Comparison of ENCODE assay signal across 8 mouse cellular contexts in genomic region chr19:42752363-42752931, GRCm38 (mm10). TPM values are rescaled to one million over a fixed set of nuclear protein-coding genes. Genes with fewer than 3 reads are reported as not detected.
DNase-seq lines count a peak whose midpoint lies in the region; ATAC-seq and TF ChIP-seq lines count a peak whose summit lies in the region.

Gene Pyroxd2, minus strand, starts transcription at chr19:42752775.

- H3K4me3 ChIP-seq in MEL (ENCODE audit: control insufficient read depth in 1 of 2, insufficient read depth in 1 of 2, low read depth in 2 of 2, low read length in 2 of 2), result peak within 1 kb of the TSS; percentile 72 to 96
- peak within 1 kb of the TSS; percentile 36 for H3K4me3 ChIP-seq in forebrain, embryonic 13.5 days
- H3K4me3 ChIP-seq in heart, postnatal 0 days (ENCODE audit: low read depth, low read length), result peak within 1 kb of the TSS; percentile 43
- H3K4me3 ChIP-seq in liver, embryonic 14.5 days (ENCODE audit: insufficient read depth in 1 of 2, low read depth in 2 of 2, low read length in 2 of 2), result peak within 1 kb of the TSS; percentile 50 to 58
- H3K4me3 ChIP-seq in neural tube, embryonic 11.5 days (ENCODE audit: low read depth, low read length), result peak within 1 kb of the TSS; percentile 26
- H3K4me3 ChIP-seq in stomach, postnatal 0 days (ENCODE audit: low read depth, low read length), result peak within 1 kb of the TSS; percentile 35

- DNase-seq in MEL (ENCODE audit: low read depth, low spot score), result peak; percentile 97
- peak; percentile 41 for DNase-seq in cerebellum, adult 11-12 months
- peak; percentile 91 for DNase-seq in heart, postnatal 0 days (ENCODE audit: low spot score)
- DNase-seq in kidney, postnatal 4 days, result peak; percentile 91 to 95
- peak; percentile 62 to 71 (median 66) for DNase-seq in liver, embryonic 14.5 days (ENCODE audit: low read depth in 3 of 3, low spot score in 3 of 3)
- DNase-seq in neural tube, embryonic 11.5 days (ENCODE audit: low spot score), result peak; percentile 80
- DNase-seq in stomach, postnatal 0 days (ENCODE audit: low spot score), result peak; percentile 81

- 3% methylated on average over 22 of the region's 22 CpGs for WGBS in forebrain, embryonic 13.5 days
- WGBS in heart, postnatal 0 days, result 3% methylated on average over 22 of the region's 22 CpGs
- WGBS in liver, embryonic 14.5 days (ENCODE audit: insufficient replicate concordance), result 7% methylated on average over 22 of the region's 22 CpGs
- 7% methylated on average over 22 of the region's 22 CpGs for WGBS in neural tube, embryonic 11.5 days
- WGBS in stomach, postnatal 0 days, result 2% methylated on average over 22 of the region's 22 CpGs

- TF ChIP-seq POLR2A in MEL (IDR thresholded peaks at IDR 0.05; ENCODE audit: control insufficient read depth in 1 of 2, insufficient read depth in 1 of 2, low read depth in 1 of 2, low read length in 2 of 2, poor library complexity in 1 of 2), result peak; percentile 74 to 78; a peak in 3 of 4 replicates

- H3K9ac ChIP-seq in MEL (ENCODE audit: control insufficient read depth, low read depth, low read length, poor library complexity, severe bottlenecking), result peak within 1 kb of the TSS; percentile 81
- peak within 1 kb of the TSS; percentile 64 for H3K9ac ChIP-seq in forebrain, embryonic 13.5 days
- H3K9ac ChIP-seq in heart, postnatal 0 days (replicated peaks; ENCODE audit: low read depth, low read length), result peak within 1 kb of the TSS; percentile 71
- H3K9ac ChIP-seq in liver, embryonic 14.5 days (replicated peaks), result peak within 1 kb of the TSS; percentile 23
- peak within 1 kb of the TSS; percentile 60 for H3K9ac ChIP-seq in neural tube, embryonic 11.5 days (ENCODE audit: low read length)
- peak within 1 kb of the TSS; percentile 79 for H3K9ac ChIP-seq in stomach, postnatal 0 days (ENCODE audit: low read length)

- no peaks in the 10 kb centered on the region for H3K9me3 ChIP-seq in MEL (replicated peaks; ENCODE audit: insufficient read depth, low read length)
- no peaks in the 10 kb centered on the region for H3K9me3 ChIP-seq in forebrain, embryonic 13.5 days (replicated peaks)
- H3K9me3 ChIP-seq in heart, postnatal 0 days (replicated peaks; ENCODE audit: control insufficient read depth, low read length), result no peaks in the 10 kb centered on the region
- no peaks in the 10 kb centered on the region for H3K9me3 ChIP-seq in liver, embryonic 14.5 days (ENCODE audit: control insufficient read depth, low read length)
- no peaks in the 10 kb centered on the region for H3K9me3 ChIP-seq in neural tube, embryonic 11.5 days (ENCODE audit: control insufficient read depth, low read length)
- H3K9me3 ChIP-seq in stomach, postnatal 0 days (ENCODE audit: control insufficient read depth, low read length), result no peaks in the 10 kb centered on the region

- peaks cover 5% of the 10 kb centered on the region; the same call in 1 of the 2 replicates for H3K79me2 ChIP-seq in MEL (ENCODE audit: control insufficient read depth, insufficient read depth, low read length, poor library complexity)

- no peak for TF ChIP-seq EP300 in MEL (IDR thresholded peaks at IDR 0.05; ENCODE audit: low read depth in 1 of 2, low read length in 2 of 2)
- no peak for TF ChIP-seq EP300 in heart, postnatal 0 days (IDR thresholded peaks at IDR 0.05; ENCODE audit: low read depth)
- TF ChIP-seq EP300 in liver, embryonic 14.5 days (IDR thresholded peaks at IDR 0.05; ENCODE audit: low read depth), result no peak
- no peak for TF ChIP-seq EP300 in stomach, postnatal 0 days (optimal IDR thresholded peaks at IDR 0.05)

- TF ChIP-seq RAD21 in MEL (IDR thresholded peaks at IDR 0.05; ENCODE audit: low read depth, low read length), result no peak

- peaks cover 8 to 16% of the 10 kb centered on the region in 2 experiments for H3K4me1 ChIP-seq in MEL (ENCODE audit: control insufficient read depth in 1 of 2, insufficient read depth in 2 of 2, low read length in 2 of 2)
- peaks cover 30% of the 10 kb centered on the region for H3K4me1 ChIP-seq in forebrain, embryonic 13.5 days
- H3K4me1 ChIP-seq in heart, postnatal 0 days (ENCODE audit: control insufficient read depth, insufficient read depth), result peaks cover 40% of the 10 kb centered on the region
- H3K4me1 ChIP-seq in liver, embryonic 14.5 days (replicated peaks; ENCODE audit: control insufficient read depth in 2 of 2, insufficient read depth in 2 of 2, low read length in 1 of 2), result peaks cover 4 to 35% of the 10 kb centered on the region in 2 experiments; a peak in 3 of 4 replicates
- H3K4me1 ChIP-seq in neural tube, embryonic 11.5 days (ENCODE audit: control insufficient read depth, insufficient read depth, low read length), result peaks cover 13% of the 10 kb centered on the region
- H3K4me1 ChIP-seq in stomach, postnatal 0 days (replicated peaks; ENCODE audit: control insufficient read depth, insufficient read depth), result peaks cover 4% of the 10 kb centered on the region

- no peaks in the 10 kb centered on the region for H3K27me3 ChIP-seq in MEL (ENCODE audit: control insufficient read depth in 1 of 2, insufficient read depth in 2 of 2, low read length in 2 of 2)
- H3K27me3 ChIP-seq in forebrain, embryonic 13.5 days, result no peaks in the 10 kb centered on the region
- H3K27me3 ChIP-seq in heart, postnatal 0 days (ENCODE audit: control insufficient read depth, insufficient read depth, low read length), result 0 out of 2 replicates have a peak, but pooled peaks cover 3% of the 10 kb centered on the region
- no peaks in the 10 kb centered on the region for H3K27me3 ChIP-seq in liver, embryonic 14.5 days (ENCODE audit: control insufficient read depth, insufficient read depth, low read length)
- no peaks in the 10 kb centered on the region for H3K27me3 ChIP-seq in neural tube, embryonic 11.5 days (ENCODE audit: control insufficient read depth, insufficient read depth, low read length)
- H3K27me3 ChIP-seq in stomach, postnatal 0 days (ENCODE audit: control insufficient read depth, insufficient read depth, low read length), result no peaks in the 10 kb centered on the region

- TF ChIP-seq CTCF in MEL (IDR thresholded peaks at IDR 0.05 in 2 of 3, conservative IDR thresholded peaks at IDR 0.05 in 1 of 3; ENCODE audit: control insufficient read depth in 1 of 3, insufficient read depth in 1 of 3, low read depth in 2 of 3, low read length in 3 of 3, poor library complexity in 1 of 3, severe bottlenecking in 1 of 3), result no peak
- no peak for TF ChIP-seq CTCF in heart, postnatal 0 days (IDR thresholded peaks at IDR 0.05; ENCODE audit: low read depth)
- TF ChIP-seq CTCF in liver, embryonic 14.5 days (IDR thresholded peaks at IDR 0.05; ENCODE audit: low read depth), result no peak
- no peak for TF ChIP-seq CTCF in stomach, postnatal 0 days (IDR thresholded peaks at IDR 0.05; ENCODE audit: low read depth)

- H3K4me2 ChIP-seq in forebrain, embryonic 13.5 days, result peak within 1 kb of the TSS; percentile 64
- H3K4me2 ChIP-seq in heart, postnatal 0 days (ENCODE audit: low read depth, low read length), result peak within 1 kb of the TSS; percentile 58
- H3K4me2 ChIP-seq in liver, embryonic 14.5 days (ENCODE audit: low read depth), result peak within 1 kb of the TSS; percentile 72
- peak within 1 kb of the TSS; percentile 50 for H3K4me2 ChIP-seq in neural tube, embryonic 11.5 days (ENCODE audit: low read depth)
- peak within 1 kb of the TSS; percentile 63 for H3K4me2 ChIP-seq in stomach, postnatal 0 days (replicated peaks; ENCODE audit: low read depth)

- H3K36me3 ChIP-seq in MEL (ENCODE audit: control insufficient read depth in 1 of 2, insufficient read depth in 2 of 2, low read length in 2 of 2), result peaks cover 0 to 12% of the 10 kb centered on the region in 2 experiments; a peak in 2 of 4 replicates
- 0 out of 2 replicates have a peak, but pooled peaks cover 1% of the 10 kb centered on the region for H3K36me3 ChIP-seq in forebrain, embryonic 13.5 days (ENCODE audit: poor library complexity, severe bottlenecking)
- H3K36me3 ChIP-seq in heart, postnatal 0 days (replicated peaks; ENCODE audit: control insufficient read depth, insufficient read depth, low read length), result no peaks in the 10 kb centered on the region
- H3K36me3 ChIP-seq in liver, embryonic 14.5 days (replicated peaks; ENCODE audit: control insufficient read depth, insufficient read depth, low read depth), result no peaks in the 10 kb centered on the region
- no peaks in the 10 kb centered on the region for H3K36me3 ChIP-seq in neural tube, embryonic 11.5 days (ENCODE audit: control insufficient read depth, insufficient read depth, low read length)
- no peaks in the 10 kb centered on the region for H3K36me3 ChIP-seq in stomach, postnatal 0 days (ENCODE audit: control insufficient read depth, insufficient read depth, low read length)

- peak; percentile 90 for ATAC-seq in forebrain, embryonic 13.5 days
- peak; percentile 85 for ATAC-seq in heart, postnatal 0 days (ENCODE audit: insufficient read depth, low read depth)
- ATAC-seq in liver, embryonic 14.5 days (ENCODE audit: insufficient read depth), result peak; percentile 82
- ATAC-seq in neural tube, embryonic 11.5 days (ENCODE audit: insufficient read depth, low FRiP score, low TSS enrichment), result peak; percentile 82
- ATAC-seq in stomach, postnatal 0 days (ENCODE audit: low FRiP score, low TSS enrichment), result peak; percentile 88

- H3K27ac ChIP-seq in MEL (ENCODE audit: control insufficient read depth, low read depth, low read length), result peak within 1 kb of the TSS; percentile 88
- peak within 1 kb of the TSS; percentile 59; the same call in 1 of the 2 replicates for H3K27ac ChIP-seq in forebrain, embryonic 13.5 days
- H3K27ac ChIP-seq in heart, postnatal 0 days (ENCODE audit: low read depth), result peak within 1 kb of the TSS; percentile 91
- H3K27ac ChIP-seq in liver, embryonic 14.5 days, result peak within 1 kb of the TSS; percentile 28; the same call in 1 of the 2 replicates
- H3K27ac ChIP-seq in neural tube, embryonic 11.5 days (ENCODE audit: low read depth, low read length), result 0 out of 2 replicates have a peak within 1 kb of the TSS, but pooled peaks have one; percentile 14
- peak within 1 kb of the TSS; percentile 86 for H3K27ac ChIP-seq in stomach, postnatal 0 days (replicated peaks)

TF ChIP-seq in MEL, 35 proteins besides CTCF, POLR2A, EP300 and RAD21 (continues in another document):
- TF ChIP-seq GABPA (IDR thresholded peaks at IDR 0.05; ENCODE audit: low read depth, low read length) (no peak), SMC3 (IDR thresholded peaks at IDR 0.05; ENCODE audit: low read depth, low read length) (no peak)

RNA-seq across cellular contexts. Expression of gene Pyroxd2, which starts in this region (rescaled TPM):
- total RNA-seq in MEL (2012; rRNA removed), result 2.7 and 4.1 TPM in 2 replicates
- polyA plus RNA-seq in MEL (2012; ENCODE audit: insufficient read depth in 1 of 2, insufficient read length in 2 of 2, low read depth in 1 of 2, low replicate concordance in 2 of 2, missing spikeins in 1 of 2), result 10 to 100 TPM in 1 of 2 experiments, not detected in 1; 17.0 TPM
- 1.1 TPM in 2 replicates for polyA plus RNA-seq in forebrain, embryonic 13.5 days (2015; fragmentation: Nextera tagmentation; extraction: Ambion mirVana)
- total RNA-seq in heart, postnatal 0 days (2014; rRNA removed; ENCODE audit: low replicate concordance), result 1.1 and 3.7 TPM in 2 replicates
- polyA plus RNA-seq in heart, postnatal 0 days (2015; fragmentation: Nextera tagmentation; extraction: Ambion mirVana), result 3.3 and 3.5 TPM in 2 replicates
- 2.8 and 3.2 TPM in 2 replicates for polyA plus RNA-seq in liver, embryonic 14.5 days (2012; rRNA removed)
- polyA plus RNA-seq in liver, embryonic 14.5 days (2014; fragmentation: Nextera tagmentation; extraction: Ambion mirVana), result 1.4 and 2.0 TPM in 2 replicates
- 0.95 and 1.1 TPM in 2 replicates for polyA plus RNA-seq in neural tube, embryonic 11.5 days (2014; fragmentation: Nextera tagmentation; extraction: Ambion mirVana)
- polyA plus RNA-seq in stomach, postnatal 0 days (2015; fragmentation: Nextera tagmentation; extraction: Ambion mirVana), result 1.8 and 1.9 TPM in 2 replicates

Comparison
In these comparisons a context has a peak if more than half of its experiments do, and no peak if none do; other contexts are left out.
1. Peak in every context shown above with its lines: DNase-seq, ATAC-seq, H3K4me3 ChIP-seq and H3K27ac ChIP-seq.
2. DNase-seq: peak in every context shown above with its lines; median percentile 97 in MEL; 93 in kidney, postnatal 4 days; 91 in heart, postnatal 0 days; 81 in stomach, postnatal 0 days; 80 in neural tube, embryonic 11.5 days; 66 in liver, embryonic 14.5 days; 41 in cerebellum, adult 11-12 months.
3. H3K27ac ChIP-seq: peak in every context shown above with its lines; median percentile 91 in heart, postnatal 0 days; 88 in MEL; 86 in stomach, postnatal 0 days; 59 in forebrain, embryonic 13.5 days; 28 in liver, embryonic 14.5 days; 14 in neural tube, embryonic 11.5 days.
4. H3K4me3 ChIP-seq: peak in every context shown above with its lines; median percentile 84 in MEL; 54 in liver, embryonic 14.5 days; 43 in heart, postnatal 0 days; 36 in forebrain, embryonic 13.5 days; 35 in stomach, postnatal 0 days; 26 in neural tube, embryonic 11.5 days.
5. H3K9ac ChIP-seq: peak in every context shown above with its lines; median percentile 81 in MEL; 79 in stomach, postnatal 0 days; 71 in heart, postnatal 0 days; 64 in forebrain, embryonic 13.5 days; 60 in neural tube, embryonic 11.5 days; 23 in liver, embryonic 14.5 days.